Mouse (Mus musculus): ENCODE measurements at regions not wholly inside any gene's neighbourhood (a gene's known extent, or its start where the extent isn't known, plus 50 kb on each side); places are given as distances from the start of the nearest gene placed in this dataset.

DNA sequence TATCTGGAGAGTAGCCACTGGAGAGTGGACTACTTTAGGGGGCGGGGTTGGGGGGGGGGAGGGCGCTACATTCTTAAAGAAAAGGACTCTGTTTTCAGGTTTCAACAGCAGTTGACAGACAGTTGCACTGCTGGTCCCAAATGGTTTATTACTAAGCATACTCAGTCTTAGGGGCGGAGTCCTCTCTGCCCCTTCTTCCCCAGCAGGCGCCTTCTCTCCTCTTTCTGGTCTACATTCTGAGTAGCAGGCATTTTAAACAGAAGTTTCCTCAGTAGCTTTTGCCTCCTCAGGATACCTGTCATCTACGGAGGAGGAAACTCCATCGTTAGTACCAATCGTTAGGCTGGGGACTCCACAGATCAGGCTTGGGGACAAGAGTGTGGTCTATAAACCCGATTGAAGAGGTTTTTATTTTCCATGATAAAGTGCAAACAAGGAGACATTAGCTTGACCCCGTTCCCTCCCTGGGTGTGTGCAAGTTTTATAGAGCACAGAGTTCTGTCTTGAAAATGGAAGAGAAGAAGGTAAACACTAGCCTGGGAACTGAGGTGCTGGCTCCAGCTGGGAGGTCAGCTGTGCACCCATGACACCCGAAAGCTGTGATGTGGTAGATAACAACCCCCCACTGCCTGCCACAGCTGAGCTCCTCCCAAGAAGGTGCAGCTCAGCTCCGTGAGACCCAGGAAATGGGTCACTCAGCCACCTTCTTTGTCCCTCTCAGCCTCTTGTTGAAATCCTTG is 107.8 kb downstream of the Btg1 start:
- peak; percentile 28 for DNase-seq (ENCODE audit: low spot score)

DNA sequence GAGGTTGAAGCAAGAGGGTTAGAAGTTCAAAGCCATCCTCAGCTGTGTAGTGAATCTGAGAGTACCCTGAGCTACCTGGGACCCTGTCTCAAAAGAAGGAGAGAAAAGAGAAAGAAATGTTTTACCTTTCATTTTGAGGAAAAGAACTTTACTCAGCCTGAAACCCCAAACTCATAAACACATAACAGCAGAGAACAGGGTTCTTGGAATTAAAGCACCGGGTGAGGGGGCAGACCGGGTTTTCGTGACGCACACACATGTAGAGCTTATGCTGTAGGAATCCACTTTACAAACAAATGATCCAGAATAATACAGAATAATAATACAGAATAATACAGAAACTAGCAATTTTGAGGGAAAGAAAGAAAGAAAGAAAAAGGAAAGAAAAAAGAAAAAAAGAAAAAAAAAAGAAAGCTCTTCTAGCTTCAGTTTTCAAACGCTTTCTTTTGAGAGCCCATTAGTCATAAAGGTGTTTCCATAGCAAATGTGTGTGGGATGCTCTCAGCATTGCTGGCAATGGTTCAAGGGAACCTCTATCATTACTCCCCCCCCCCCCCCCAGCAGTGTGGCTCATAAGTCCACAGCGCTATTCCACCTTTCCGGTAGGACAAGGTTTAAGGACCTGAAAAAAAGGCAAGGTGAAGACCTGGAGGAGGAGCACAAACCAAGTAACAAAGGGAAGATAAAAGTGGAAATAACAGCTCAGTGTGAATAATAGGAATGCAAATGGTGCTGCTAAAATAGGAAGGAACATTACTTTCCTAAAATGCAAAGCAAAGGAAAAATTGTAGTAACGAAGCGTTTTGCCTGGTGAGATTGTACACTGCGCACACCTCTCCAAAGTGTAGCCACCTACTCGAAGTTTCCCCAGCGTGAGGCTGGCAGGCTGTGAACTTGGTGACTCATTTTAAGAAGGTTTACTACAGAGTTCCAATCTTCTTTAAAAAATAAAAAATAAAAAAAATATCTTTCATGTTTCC is 110.3 kb downstream of the Btg1 start:
- no peak for DNase-seq (ENCODE audit: low spot score)

DNA sequence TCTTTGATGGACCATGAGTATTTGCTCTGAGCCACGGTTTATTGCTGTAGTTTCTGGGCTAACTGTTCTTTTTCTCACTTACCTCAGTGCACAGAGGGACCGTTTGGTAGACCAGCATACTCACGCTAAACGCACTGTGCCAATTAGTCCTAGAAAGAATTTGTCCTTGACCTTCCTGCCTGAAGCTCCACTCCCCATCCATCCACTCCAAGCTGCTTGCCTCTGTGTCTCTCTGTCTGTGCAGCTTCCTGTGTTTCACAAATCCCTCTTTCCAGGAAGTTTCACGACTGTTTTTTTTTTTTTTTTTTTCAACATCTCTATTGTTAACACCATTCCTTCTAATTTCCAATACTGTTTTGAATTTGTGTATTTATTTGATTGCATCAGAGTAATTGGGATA is 116.8 kb downstream of the Btg1 start:
- DNase-seq (ENCODE audit: low spot score) = no peak

DNA sequence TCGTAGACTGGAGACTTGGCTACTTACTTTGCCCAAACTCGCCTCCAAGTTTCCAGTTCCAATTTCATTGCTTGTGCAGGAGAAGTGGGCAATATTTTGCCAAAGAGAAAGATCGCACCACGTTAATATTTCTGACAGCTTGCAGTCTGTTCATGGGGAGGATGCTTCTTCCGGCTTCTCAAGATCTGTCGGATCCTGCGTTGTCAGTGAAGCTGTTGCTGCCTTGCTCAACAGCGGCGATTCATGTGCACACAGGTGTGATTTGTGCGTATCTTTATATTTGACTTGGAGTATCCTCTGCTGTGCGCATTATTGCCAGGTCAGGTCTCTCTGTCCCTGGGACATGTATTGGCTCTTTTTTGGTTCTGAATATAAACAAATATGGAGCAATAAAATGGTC is 118.3 kb downstream of the Btg1 start:
- no peak for DNase-seq (ENCODE audit: low spot score)

DNA sequence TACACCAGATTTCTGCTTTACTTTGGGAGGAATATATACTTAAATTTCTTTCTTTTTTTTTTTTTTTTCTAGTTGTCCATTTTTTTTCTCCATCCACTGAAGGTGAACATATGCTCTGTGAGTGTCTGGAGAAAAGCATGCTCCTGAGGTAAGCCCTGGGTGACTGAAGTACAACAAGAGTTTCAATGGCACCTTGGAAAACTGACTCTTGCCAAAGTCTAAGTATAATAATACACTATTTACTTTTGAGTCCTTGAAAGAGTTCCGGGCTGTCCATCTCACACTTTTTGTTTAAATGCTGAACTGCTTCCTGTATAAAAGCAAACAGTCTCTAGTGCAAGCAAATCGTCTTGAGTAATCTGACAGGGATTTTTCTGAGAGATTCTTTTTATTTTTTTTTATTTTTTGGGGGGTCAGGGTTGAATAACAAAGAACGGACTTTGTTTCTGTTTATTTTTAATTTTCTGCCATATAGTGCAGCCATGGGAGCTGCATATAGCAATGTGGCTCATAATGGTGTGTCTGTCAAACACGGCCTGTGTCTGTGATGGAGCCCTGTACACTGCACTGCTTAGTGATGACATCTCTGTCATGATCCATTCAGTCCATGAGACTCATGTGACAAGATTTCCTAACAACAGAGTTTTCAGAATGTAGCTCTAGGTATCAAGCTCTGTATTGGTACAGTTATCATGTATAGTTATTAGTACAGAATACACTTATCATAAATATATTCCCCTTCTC is 119.3 kb downstream of the Btg1 start:
- no peak for DNase-seq (ENCODE audit: low spot score)

DNA sequence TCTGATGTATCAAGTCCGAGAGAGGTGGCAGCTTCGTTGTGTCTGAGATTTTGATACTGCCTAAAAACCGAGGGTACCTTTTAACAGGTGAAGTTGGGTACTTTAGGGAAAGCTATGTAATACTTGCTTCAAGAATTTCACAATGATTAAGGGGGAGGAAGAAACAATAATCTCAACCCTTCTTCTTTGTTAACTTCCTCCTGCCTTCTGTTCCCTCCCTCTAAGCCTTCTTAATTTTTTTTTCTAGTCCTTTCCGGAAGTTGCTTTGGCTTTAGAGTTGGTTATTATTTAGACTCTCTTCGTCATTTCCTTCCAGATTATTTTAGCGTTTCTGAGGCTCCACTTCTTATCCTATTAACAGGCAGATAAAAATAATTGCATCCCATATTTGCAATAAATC is 121.2 kb downstream of the Btg1 start:
- no peak for DNase-seq (ENCODE audit: low spot score)

DNA sequence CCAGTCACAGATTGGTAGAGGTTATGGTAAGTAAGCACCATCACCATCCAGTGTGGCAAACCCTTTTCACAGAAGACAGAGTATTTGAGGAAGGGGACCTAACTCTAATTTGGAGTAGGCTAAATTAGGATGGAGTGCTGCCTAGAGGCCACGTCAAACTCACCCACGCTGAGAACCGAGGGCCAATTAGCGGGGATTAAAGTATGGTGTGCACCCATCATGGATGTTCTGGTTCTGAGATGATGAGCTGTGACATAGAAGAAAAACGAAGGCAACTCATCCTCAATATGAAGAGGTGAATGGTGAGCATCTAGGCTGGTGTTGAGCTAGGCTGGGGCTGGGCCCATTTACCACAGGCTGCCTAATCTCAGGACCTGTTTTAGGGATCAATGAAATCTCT is 121.8 kb downstream of the Btg1 start:
- DNase-seq (ENCODE audit: low spot score) = no peak

DNA sequence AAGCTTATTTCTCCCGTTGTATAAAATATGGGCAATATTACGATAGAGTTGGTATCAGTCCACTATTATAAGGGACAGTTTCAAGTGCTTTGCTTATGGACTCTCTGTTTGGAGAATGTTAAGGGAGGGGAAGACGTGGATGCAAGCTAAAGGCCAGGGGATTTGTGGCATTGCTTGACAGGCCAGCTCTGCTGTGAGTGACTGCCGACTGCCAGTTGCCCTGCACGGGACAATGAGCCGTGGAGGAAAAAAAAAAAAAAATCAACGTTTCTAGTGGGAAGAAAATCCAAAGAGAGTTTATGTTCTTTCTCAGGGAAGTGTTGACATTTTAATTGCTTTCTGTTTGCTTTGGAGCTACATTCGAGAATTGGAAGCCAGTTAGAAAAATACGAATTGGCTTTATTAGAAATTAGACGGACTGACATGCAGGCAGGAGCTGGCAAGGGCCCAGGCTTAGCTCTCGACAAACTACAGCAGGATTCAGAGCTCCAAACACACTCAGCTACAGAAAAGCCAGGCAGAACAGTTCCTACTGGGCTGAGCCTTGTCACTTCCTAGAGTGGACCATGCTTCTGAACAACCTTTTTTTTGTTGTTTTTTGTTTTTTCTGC is 127.5 kb downstream of the Btg1 start:
- DNase-seq (ENCODE audit: low spot score) = no peak

DNA sequence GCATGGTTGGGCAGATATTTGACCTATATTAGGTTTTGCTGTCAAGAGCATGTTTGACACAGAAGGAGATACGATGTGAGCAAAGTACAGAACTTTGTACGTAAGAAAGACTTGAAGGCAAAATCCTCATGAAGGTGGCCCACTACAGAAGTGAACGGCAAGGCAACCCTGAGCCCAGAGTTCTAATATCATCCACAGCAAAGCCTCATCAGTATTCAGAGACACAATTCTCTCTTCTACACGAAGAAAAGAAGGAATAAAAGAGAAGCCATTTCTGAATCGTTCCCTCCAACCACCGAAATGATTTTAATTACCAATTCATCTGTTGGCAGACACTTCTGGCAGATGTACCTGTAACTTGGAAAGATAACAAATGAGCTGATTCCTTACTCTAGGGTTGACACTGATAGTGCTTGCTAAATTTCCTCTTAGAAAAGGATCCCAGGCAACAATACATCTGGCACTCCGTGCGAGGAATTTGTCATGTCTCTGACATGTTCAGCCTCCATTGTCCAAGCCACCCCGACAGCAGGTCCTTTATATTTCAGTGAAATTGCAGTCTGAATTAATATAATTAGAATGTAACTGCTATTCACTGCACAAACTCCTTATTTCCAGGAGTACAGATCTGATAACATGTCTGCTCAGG is 130.3 kb downstream of the Btg1 start:
- no peak for DNase-seq (ENCODE audit: low spot score)

DNA sequence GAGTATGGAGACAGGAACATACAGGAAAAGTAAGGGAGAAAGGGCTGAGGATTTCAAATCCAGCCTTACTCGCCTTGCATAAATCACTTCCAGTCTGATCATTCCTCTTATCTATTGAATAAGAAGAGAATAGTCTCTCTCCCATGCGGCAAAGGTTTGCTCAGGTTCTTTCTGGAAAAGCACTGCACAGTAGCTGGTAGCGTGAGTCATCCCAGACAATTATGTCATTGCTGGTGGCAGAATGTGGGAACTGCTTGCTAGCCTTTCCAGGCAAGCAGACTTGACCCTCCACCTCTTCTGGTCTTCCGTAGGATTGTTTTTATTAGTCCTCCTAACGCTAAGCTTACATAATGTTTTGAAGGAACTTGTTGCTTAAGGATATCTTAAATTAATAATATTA is 134.1 kb downstream of the Btg1 start:
- peak; percentile 39 for DNase-seq (ENCODE audit: low spot score)

DNA sequence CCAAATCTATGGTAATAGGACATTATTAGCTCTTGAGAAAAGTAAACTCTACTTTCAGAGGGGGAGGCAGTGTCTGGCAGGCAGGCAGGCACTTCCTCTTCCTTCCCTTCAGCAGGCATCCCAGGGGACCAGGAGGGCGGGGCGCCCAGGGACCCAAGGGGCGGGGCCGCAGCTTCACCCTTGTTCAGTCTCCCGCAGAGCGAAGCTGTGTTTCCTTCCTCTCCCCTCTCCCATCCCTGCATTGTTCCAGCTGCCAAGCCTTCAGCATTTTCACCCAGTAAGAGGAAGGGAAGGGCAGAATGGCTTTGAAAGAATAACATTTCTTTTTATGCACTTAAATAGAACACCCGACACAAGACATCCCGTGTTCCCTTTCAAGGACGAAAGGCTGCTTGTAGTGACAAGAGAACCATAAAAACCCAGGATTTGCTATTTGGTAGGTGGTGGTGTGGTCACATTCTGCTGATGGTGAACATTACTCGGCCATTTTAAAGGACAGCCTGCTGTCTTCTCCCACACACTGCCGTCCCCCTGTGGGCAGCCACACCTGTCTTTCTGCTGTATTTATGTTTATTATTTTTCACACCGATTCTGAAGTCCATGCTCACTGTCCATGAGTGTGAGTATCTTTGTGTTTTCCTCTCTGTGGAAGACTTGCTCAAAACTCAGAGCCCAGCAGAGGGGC is 134.9 kb downstream of the Btg1 start:
- DNase-seq (ENCODE audit: low spot score) = peak; percentile 79

DNA sequence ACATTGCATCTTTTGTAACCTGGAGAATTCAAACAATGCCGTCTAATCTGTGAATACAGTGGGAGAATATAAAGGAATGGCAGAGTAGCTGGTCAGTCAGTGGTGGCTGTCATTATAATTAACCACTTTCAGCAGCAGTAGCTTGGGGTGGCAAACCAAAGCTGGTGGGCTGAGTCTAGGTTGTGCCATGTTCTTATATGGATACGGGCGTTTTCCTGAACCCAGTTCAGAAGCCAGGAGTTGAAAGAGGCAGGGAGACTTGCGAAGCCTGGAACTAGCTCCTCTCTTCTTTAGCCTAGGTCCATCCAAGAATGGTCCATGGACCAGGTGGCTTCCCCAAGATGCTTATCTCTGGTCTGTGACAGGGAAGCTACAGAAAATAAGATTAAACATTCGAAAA is 135.7 kb downstream of the Btg1 start:
- no peak for DNase-seq (ENCODE audit: low spot score)

DNA sequence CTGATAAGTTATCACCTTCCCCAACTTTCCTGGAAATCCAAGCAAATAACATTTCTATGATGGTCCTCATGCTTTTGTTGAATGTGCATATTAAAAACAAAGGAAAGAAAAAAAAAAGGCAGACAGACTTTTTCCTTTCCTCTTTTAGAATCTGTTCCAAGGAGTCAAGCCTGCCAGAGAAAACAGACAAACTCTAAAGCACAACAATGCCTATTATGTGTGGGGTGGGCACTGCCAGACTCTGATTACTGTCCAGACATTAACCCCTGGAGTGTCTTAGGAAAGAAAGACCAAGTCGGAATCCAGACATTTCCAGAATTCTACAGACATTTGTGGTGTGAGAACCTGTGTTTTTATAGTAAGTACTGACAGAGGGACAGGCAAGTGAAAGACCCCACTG is 136.7 kb downstream of the Btg1 start:
- no peak for DNase-seq (ENCODE audit: low spot score)

DNA sequence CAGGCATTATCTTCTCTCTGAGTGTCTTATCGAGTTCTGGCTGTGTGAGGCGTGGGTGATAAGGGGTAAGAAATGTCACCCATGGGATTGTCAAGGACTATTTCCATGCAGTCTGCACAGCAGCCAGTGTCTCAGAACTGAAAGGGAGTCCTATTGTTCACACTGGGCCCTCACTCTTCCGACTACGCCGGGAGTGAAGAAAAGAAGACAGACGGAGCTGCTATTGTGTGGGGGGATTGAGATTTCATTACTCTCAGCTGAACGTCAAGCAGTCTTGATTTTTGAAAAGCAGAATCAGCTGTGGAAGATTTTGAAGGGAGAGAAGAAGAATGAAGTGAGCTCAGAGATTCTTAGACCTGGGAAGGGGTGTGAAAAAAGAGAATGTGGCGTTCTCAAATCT is 138.9 kb downstream of the Btg1 start:
- peak; percentile 58 for DNase-seq (ENCODE audit: low spot score)

DNA sequence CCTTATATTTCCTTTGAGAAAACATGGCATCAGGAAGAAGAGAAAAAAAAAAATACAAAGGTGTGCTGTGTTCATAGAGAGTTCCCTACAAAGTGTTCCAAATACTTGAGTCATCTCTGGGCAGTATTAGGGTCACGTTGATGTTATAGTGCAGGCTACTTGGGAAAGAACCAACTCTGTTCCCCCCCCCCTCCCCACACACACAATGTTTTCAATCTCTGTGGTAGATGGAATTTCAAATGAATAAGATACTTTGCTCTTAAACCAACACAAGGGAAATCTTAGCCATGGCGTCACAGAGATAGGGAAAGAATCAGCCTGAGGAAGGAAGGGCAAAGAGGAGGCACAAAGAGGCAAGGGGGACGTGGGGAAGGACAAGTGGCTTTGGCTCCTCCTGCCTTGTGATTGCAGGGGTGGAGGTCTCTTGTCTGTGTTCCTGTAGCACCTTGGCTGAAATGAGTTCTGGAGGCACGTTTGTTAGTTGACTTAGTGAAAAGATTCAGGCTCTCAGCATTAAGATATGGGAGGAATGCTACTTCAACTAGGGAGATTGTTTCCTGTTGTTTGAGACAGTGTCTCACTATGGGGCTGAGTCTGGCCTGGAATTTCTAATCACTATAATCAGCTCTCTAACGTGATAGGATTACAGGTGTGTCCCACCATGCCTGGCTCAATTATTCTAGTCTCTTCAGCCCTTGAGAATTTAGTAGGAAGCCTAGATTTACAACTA is 139.7 kb downstream of the Btg1 start:
- DNase-seq (ENCODE audit: low spot score) = no peak

DNA sequence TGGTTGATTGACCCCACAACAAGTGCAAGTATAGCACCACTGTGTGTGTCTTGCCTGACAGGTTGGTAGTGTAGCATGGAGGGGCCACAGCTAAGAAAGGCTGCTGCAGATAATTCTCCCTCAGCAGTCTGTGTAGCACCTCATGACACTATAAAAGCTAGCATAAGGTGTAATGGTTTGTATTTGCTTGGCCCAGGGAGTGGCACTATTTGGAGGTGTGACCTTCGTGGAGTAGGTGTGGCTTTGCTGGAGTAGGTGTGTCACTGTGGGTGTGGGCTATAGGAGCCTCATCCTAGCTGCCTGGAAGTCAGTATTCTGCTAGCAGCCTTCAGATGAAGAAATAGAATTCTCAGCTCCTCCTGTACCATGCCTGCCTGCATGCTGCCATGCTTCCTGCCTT is 140.5 kb downstream of the Btg1 start:
- DNase-seq (ENCODE audit: low spot score) = no peak

DNA sequence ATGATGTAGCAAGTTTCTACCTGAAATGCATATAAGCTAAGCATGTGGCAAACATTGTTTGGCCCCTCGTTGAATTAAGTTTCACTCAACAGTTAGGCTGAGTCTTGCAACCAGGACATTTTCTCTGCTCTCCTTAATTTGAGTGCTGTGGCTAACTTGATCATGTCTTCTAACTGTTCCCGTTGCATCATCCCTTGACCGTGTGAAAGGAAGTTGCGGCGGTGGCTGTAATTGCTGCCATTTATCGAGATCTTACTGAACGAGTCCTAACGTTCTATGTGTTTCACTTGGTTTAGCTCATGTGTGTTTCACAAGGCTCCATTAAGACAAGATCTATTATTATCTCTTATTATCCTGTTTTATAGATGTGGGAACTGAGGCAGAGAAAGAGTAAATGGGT is 144.8 kb downstream of the Btg1 start:
- no peak for DNase-seq (ENCODE audit: low spot score)

DNA sequence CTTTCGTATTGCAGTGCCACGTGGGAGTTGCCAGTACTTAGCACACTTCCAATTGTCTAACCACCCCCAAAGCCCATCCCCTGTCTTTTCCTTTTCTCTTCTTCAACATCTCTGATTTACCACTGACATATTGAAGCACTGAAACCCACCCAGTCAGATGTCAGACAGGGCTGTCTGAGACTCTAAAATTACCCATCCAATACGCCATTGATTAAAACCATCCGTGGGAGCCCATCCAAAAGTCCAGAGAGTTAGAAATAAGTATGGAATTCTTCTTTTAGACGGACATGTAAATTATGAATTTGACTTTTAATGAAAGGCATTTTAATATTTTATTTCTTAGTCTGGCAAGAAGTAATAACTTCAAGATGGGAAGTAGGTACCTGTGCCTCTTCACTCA is 148.8 kb downstream of the Btg1 start:
- DNase-seq (ENCODE audit: low spot score) = no peak

DNA sequence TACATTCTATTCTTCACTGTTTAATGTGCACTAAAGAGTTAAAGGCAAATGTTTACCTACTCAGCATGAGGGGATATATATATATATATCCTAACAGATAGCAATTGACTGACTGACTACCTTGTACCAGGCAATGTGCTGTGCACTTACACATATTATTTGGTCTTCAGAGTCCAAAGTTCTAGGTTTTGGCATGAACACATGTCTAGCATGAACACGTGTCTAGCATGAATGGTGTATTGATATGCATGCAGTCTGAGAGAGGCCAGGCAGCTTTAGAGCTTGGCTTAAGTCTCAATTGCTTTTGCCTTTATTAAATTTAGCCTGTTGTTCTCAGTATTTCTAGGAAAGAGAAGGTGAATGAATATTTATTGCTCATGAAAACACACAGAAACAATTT is 161.4 kb downstream of the Btg1 start:
- DNase-seq (ENCODE audit: low spot score) = no peak

DNA sequence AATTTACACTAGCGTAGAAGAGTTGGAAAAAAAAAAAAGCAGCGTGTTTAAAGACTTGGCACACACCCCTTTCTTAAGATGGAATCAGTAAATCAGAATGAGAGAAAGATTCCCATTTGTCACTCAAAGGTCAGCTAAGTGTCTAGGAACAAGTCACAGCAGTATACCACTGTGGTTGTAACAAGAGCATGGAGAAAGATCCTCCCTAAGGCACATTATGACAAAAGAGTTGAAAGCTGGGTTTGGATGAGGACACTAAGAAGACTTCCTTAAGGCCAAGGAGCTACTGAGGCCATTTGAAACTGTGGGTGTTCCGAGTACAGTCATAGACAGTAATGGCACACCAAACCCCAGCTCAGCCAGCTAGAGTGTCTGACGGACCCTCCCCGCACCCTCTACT is 167.2 kb downstream of the Btg1 start:
- no peak for DNase-seq (ENCODE audit: low spot score)

Measured in embryo, embryonic 10.5 days (tissue).